9 mouse cellular contexts compared by ENCODE assay signal in the genomic region with DNA sequence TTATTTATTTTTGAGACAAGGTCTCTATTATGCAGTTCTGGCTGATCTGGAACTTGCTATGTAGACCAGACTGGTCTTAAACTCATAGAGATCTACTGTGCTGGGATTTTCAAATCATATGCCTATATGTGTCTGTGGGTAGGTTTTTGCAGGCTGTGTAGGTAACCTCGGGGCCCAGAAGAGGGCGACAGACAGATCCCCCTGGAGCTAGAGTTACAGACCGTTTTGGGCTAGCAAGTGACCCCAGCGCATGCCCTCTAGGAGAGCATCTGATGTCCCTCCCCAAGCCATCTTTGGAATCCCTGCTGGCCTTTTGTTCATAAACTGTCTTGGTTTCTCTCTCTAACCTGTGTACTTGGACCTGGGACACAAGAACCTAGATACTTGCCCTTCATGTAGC. TPM values are rescaled to one million over a fixed set of nuclear protein-coding genes. Genes with fewer than 3 reads are reported as not detected.
A peak's percentile ranks its signal among the peaks of the same experiment; 100 is the strongest.
DNase-seq lines count a peak whose midpoint lies in the region; ATAC-seq lines count a peak whose summit lies in the region.
"Had no signal": no experiment of that assay in that cellular context is flagged by ENCODE, and none has a peak within 500 bp of the region (broad histone marks: within the 10 kb centered on the region; RNA-seq: fewer than 3 reads in every experiment).

No protein-coding gene starts in this region.

- no peaks in the 10 kb centered on the region for H3K9me3 ChIP-seq in stomach, embryonic 15.5 days

- no peak overlapping the region for H3K4me3 ChIP-seq in stomach, embryonic 15.5 days (replicated peaks)

- H3K4me1 ChIP-seq in stomach, embryonic 15.5 days: peaks cover 32% of the 10 kb centered on the region

- no peak overlapping the region for H3K4me2 ChIP-seq in stomach, embryonic 15.5 days

- H3K9ac ChIP-seq in stomach, embryonic 15.5 days: no peak overlapping the region

- WGBS in stomach, embryonic 15.5 days: 43% methylated on average over 4 of the region's 4 CpGs

- no peaks in the 10 kb centered on the region for H3K36me3 ChIP-seq in stomach, embryonic 15.5 days

- peak; percentile 90 for DNase-seq in heart, adult 11 months
- no peak for DNase-seq in heart, adult 9 months (ENCODE audit: low spot score in 2 of 2)
- peak; percentile 45 for DNase-seq in thymus, postnatal 0 days (ENCODE audit: low spot score)
- DNase-seq in thymus, postnatal 10 days (ENCODE audit: low spot score in 2 of 2): no peak
- peak; percentile 61 for DNase-seq in induced T-regulatory cell, adult 2 months (ENCODE audit: low read depth)
- DNase-seq in right cerebral cortex, postnatal 36 days (ENCODE audit: low spot score in 2 of 2): no peak
- no peak for DNase-seq in right cerebral cortex, adult 2 months (ENCODE audit: low spot score in 2 of 2)

- H3K27me3 ChIP-seq in stomach, embryonic 15.5 days (replicated peaks): no peaks in the 10 kb centered on the region

- H3K27ac ChIP-seq in stomach, embryonic 15.5 days: peak overlapping the region; percentile 96
- H3K27ac ChIP-seq: macrophage had no signal

- no peak for ATAC-seq in stomach, embryonic 15.5 days (ENCODE audit: insufficient read depth, low FRiP score, low read depth)

RNA-seq across cellular contexts. Expression of a gene that starts 8.1 kb away (rescaled TPM):
- polyA plus RNA-seq in thymus, postnatal 0 days (2015; fragmentation: Nextera tagmentation; extraction: Ambion mirVana): 76.9 and 86.0 TPM in 2 replicates
- 86.4 and 90.3 TPM in 2 replicates for polyA plus RNA-seq in stomach, embryonic 15.5 days (2015; fragmentation: Nextera tagmentation; extraction: Ambion mirVana)

RNA-seq across cellular contexts. Expression of a gene that starts 31.5 kb away (rescaled TPM):
- polyA plus RNA-seq in thymus, postnatal 0 days (2015; fragmentation: Nextera tagmentation; extraction: Ambion mirVana): 50.0 and 51.5 TPM in 2 replicates
- polyA plus RNA-seq in stomach, embryonic 15.5 days (2015; fragmentation: Nextera tagmentation; extraction: Ambion mirVana): 56.2 and 63.9 TPM in 2 replicates

RNA-seq across cellular contexts. Expression of a gene that starts 33.1 kb away (rescaled TPM):
- 12.1 TPM in 2 replicates for polyA plus RNA-seq in thymus, postnatal 0 days (2015; fragmentation: Nextera tagmentation; extraction: Ambion mirVana)
- 15.8 and 17.4 TPM in 2 replicates for polyA plus RNA-seq in stomach, embryonic 15.5 days (2015; fragmentation: Nextera tagmentation; extraction: Ambion mirVana)

RNA-seq across cellular contexts. Expression of a gene that starts 46.7 kb away (rescaled TPM):
- polyA plus RNA-seq in thymus, postnatal 0 days (2015; fragmentation: Nextera tagmentation; extraction: Ambion mirVana): 8.1 and 8.8 TPM in 2 replicates
- polyA plus RNA-seq in stomach, embryonic 15.5 days (2015; fragmentation: Nextera tagmentation; extraction: Ambion mirVana): 7.1 and 9.7 TPM in 2 replicates

Comparison
In these comparisons a context has a peak if more than half of its experiments do, and no peak if none do; other contexts are left out.
1. DNase-seq: peak in heart, adult 11 months (single experiment), thymus, postnatal 0 days (single experiment) and induced T-regulatory cell, adult 2 months (single experiment); none in heart, adult 9 months (0 of 2), thymus, postnatal 10 days (0 of 2), right cerebral cortex, postnatal 36 days (0 of 2) and right cerebral cortex, adult 2 months (0 of 2).